Mouse (Mus musculus): ENCODE results near the gene Lgals1. TPM values are rescaled to one million over a fixed set of nuclear protein-coding genes. Genes with fewer than 3 reads are reported as not detected.

Gene Lgals1
- total RNA-seq (2021): 100 to 1,000 TPM; 224 to 270 TPM
- long read RNA-seq, experiment 1, transcript Lgals1-201 (4 exons, 800 nt): major isoform, 820 of 935 reads
- long read RNA-seq, experiment 1, partial matches to known transcripts: 97 of 935 reads
- long read RNA-seq, experiment 1, other reads (novel, unspliced or antisense): 18 of 935 reads
- long read RNA-seq, experiment 2, transcript Lgals1-201 (4 exons, 800 nt): major isoform, 605 of 647 reads
- long read RNA-seq, experiment 2, partial matches to known transcripts: 33 of 647 reads
- long read RNA-seq, experiment 2, other reads (novel, unspliced or antisense): 5 of 647 reads

GRCm38 (mm10) chr15:78926021-78926919 is at the start of gene Lgals1:
Lgals1 (plus strand) TSS chr15:78926725.
- DNase-seq: peak; percentile 92

- DNase-seq: peak; percentile 92
Measured at GRCm38 (mm10) chr15:78876991-78877809, 49.3 kb upstream of the Lgals1 start, which contains the start of gene Gga1. Gga1 (plus strand) TSS chr15:78877190.

- DNase-seq: peak; percentile 25
Measured at GRCm38 (mm10) chr15:78877810-78878390, 48.6 kb upstream of the Lgals1 start.

GRCm38 (mm10) chr15:78878792-78879516 is 47.6 kb upstream of the Lgals1 start:
- peak; percentile 52 for DNase-seq

DNA sequence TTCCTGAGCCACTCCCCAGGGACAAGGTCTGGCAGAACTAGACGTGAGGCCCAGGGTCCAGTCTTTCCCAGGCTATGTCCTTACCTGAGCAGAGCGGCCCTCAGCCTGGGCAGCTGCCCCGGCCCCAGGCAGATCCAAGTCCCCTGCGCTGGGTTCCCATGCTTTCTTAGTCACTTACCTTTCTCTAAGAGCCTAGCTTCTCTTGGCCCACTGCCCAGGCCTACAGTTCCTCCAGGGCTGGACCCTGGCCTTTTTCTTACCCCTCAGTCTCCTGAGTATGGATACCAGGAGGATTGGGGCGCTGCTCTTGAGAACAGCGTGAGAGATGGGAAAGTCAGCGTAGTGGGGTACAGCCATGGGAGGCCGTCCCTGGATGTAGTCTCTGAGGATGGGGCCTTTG is 46.1 kb upstream of the Lgals1 start:
- no peak for DNase-seq

GRCm38 (mm10) chr15:78881828-78882227 is 44.7 kb upstream of the Lgals1 start:
- DNase-seq: no peak

- DNase-seq: peak; percentile 35
Measured at GRCm38 (mm10) chr15:78889401-78889853, 37.1 kb upstream of the Lgals1 start.

GRCm38 (mm10) chr15:78892440-78892839 is 34.1 kb upstream of the Lgals1 start:
- DNase-seq: no peak

DNA sequence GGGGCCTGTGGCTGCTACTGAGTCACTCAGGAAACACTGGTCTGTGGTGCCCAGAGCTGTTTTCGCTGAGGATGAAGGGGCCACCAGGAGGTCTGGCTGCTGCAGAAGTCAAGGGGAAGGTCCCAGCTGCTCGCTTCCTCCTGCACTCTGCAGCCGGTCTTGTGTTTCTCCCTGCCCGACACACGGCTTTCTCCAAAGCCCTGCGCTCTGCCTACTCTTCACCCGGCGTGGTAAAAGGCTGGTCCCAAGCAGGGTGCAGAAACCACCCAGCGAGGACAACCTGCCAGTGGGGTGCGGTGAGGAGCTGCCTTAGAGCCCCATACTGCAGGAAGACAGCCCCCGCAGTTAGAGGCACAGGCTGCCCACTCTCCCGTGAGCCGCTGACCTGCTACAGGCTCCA is 31.8 kb upstream of the Lgals1 start:
- no peak for DNase-seq

- no peak for DNase-seq
Measured at GRCm38 (mm10) chr15:78895741-78896140, 30.8 kb upstream of the Lgals1 start.

DNA sequence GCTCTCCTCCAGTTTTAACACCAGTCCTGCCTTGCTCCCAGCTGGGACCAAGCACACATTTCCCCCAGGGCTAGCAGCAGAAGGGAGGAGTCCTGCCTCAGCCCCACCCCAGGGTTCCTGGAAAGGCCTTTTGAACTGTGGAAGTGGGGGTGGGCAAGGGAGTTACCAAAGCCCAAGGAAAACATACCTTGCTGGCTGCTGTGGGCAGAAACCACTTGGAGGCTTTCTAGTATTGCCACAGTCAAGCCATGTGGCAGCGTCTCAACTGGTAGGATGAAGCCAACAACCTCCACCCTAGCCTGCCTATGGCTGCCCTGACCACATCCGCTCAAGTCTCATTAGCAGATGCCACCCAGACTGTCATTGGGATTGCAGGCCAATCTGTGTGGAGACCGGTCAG is 30.4 kb upstream of the Lgals1 start:
- DNase-seq: no peak

DNA sequence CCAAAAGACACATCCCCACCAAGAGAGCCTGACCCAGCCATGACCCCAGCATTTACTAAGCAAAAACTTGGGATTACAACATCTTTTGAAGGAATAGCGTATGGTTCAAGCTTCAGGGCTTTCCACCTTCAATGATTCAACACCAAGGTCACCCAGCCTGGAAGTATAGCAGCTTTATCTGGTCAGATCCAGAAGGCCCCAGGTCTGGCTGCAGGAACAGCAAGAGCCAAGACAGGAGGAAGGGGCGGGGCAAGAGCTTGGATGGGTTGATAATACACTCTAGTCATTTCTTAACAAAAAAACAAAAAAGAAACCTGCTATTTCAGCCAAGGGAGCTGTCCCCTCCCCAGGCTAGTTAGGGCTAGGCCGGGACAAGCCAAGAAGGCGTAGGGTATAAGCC is 29.0 kb upstream of the Lgals1 start:
- no peak for DNase-seq

DNA sequence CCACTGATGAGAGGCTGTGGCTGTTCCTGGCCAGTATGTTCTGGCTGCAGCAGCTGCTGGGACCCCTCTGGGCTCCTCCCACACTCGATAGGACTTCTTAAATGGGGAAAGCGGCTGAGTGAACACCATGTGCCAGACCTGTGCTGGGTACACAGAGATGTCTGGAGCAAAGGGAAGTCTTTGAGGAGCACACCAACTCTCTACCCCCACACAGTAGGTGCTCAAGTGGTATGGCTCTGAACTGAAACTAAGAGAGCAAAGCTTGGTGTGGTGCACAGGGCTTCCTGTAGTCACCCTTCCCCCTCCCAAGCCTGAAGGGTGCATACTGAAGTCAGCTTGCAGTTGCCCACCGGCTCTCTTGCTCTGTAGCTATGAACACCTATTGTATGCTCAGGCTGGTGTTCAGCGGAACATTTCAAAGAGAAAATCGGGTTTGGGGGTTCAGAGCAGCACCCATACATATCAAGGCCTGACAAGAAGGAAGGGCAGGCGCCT is 28.0 kb upstream of the Lgals1 start:
- no peak for DNase-seq

DNA sequence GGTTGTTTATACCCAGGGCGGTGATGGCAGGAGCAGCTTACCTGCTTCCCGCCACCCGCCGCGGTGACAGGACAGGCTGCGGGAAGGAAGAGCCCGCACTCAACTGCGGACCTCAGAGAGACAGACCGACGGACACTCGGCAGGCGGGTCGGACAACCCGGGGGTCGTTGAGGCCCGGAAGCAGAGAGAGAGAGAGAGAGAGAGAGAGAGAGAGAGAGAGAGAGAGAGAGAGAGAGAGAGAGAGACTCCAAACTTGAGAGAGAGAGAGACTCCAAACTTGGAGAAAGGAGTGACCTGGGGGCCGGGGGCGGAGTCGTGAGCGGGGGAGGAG is 27.2 kb upstream of the Lgals1 start, which contains the start of gene Gm49510:
Gm49510 (plus strand) TSS at position 259 of the 331 bp plus-strand sequence.
- DNase-seq: no peak

GRCm38 (mm10) chr15:78899740-78900584 is 26.6 kb upstream of the Lgals1 start, which contains the start of gene Sh3bp1:
Sh3bp1 (plus strand) TSS chr15:78899768.
- DNase-seq: peak; percentile 74

DNA sequence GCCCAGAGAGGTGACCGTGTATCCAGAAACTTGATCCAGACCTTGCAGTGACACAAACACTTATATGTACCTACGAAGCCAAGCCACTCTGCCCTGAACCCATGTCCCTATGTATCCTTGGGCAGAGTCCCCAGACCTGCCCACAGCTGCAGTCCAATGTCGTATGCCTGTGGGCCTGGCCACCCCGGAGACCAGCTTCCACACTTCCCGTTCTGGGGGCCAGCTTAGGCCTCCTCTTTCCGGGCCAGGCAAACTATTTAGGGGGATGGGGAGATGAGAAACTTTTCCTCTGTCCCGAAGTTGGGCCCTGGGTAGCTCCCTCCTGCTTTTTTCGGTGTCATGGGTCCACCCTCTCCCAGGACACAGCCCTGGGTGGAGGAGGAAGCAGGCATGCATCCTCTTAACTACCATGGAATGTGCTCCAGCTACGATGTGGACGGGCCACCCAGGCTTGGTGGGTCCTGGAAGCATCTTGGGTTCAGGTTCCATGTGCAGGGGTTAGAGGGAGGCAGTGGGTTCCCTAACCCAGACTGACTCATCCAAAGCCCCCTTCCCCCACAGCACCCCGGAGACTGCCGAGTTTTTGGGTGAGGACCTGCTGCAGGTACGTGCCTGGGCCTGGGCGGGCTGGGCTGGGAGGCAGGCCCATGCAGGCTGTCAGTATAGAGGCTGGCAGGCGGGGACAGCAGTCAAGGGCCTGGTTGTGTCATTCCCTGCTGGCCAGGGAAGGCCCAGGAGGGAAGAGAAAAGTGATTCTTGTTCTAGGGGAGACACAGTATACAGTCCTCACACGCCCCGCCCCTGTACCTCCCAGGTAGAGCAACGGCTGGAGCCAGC is 25.7 kb upstream of the Lgals1 start:
- no peak for DNase-seq

DNA sequence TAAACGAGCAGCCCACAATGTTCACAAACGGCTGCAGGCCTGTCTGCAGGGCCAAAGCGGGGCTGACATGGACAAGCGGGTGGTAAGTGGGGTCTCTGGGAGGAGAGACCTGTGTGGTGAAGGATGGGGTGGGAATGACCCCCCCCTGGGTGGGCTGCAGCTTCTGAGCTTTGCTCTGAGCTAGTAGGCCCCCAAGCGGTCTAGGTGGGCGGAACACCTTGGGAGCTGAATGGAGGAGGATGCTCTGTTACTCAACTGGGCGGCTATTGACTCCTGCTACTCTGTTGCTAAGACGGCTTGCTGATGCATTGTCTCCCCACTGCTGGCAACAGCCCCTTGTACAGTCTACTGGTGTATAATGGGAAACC is 25.1 kb upstream of the Lgals1 start:
- no peak for DNase-seq

DNA sequence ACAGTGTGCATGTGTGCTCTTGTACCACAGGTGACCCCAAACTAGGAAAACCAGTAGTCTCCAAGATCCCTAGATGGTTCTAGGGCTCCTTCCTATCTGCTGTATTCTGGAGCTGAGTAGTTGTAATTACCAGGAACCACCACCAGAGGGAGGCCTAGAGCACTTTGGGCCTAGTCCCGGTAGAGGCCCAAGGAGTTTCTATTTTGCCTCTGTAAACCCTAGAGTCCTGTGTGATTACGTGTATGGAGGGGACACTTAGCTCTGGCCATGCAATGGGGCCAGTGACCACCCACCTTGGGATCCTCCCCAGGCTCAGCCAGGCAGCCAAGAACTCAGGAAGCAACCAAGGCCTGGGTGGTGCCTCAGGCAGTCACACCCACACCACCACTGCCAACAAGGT is 23.3 kb upstream of the Lgals1 start:
- DNase-seq: peak; percentile 66

DNA sequence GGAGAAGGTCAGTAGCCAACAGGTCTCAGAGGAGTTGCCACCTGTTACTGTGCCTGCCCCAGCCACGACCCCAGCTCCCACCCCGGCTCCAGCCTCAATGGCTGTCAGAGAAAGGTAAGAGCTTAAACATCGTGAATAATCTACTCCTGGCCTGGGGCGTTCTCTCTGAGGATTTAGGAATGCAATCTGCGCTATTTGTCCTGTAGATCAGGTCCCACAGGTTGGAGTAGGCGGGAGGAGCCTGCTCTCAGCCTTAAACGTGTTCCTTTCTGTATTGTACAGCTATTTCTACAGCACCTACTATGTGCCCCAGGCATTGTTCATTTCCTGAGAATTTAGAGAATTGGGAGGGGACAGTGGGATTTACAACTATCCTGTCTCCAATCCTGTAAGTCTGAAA is 18.1 kb upstream of the Lgals1 start:
- no peak for DNase-seq

Data from gastrocnemius, postnatal 25 days (tissue).